Mouse (Mus musculus): ENCODE results near the gene Psme4. TPM values are rescaled to one million over a fixed set of nuclear protein-coding genes. Genes with fewer than 3 reads are reported as not detected.

The Psme4 gene
- polyA plus RNA-seq, 1 experiment from 2014 or later: 20.7 TPM

GRCm38 (mm10) chr11:30923283-30923682 is 151.8 kb downstream of the Psme4 start:
- no peak for DNase-seq (ENCODE audit: low spot score)
- Histone ChIP-seq H3K4me3 (no peak overlapping the region), H3K27ac (replicated peaks) (no peak overlapping the region), H3K27me3 (ENCODE audit: low read depth, poor library complexity, severe bottlenecking) (no peaks in the 10 kb centered on the region), H3K4me1 (no peaks in the 10 kb centered on the region), H3K36me3 (peaks cover 43% of the 10 kb centered on the region), H3K9me3 (replicated peaks) (no peaks in the 10 kb centered on the region)
- WGBS: 94% methylated on average over 3 of the region's 3 CpGs

- Histone ChIP-seq H3K9me3 (replicated peaks) (no peaks in the 10 kb centered on the region), H3K4me3 (no peak overlapping the region), H3K36me3 (peaks cover 76% of the 10 kb centered on the region), H3K27me3 (ENCODE audit: low read depth, poor library complexity, severe bottlenecking) (no peaks in the 10 kb centered on the region), H3K27ac (replicated peaks) (no peak overlapping the region), H3K4me1 (no peaks in the 10 kb centered on the region)
- DNase-seq (ENCODE audit: low spot score): no peak
These were observed 156.6 kb downstream of the Psme4 start for GRCm38 (mm10) chr11:30928079-30928478.

- no peaks in the 10 kb centered on the region for H3K4me1 ChIP-seq
- H3K36me3 ChIP-seq: peaks cover 74% of the 10 kb centered on the region
- H3K27ac ChIP-seq (replicated peaks): no peak overlapping the region
- DNase-seq (ENCODE audit: low spot score): no peak
- no peaks in the 10 kb centered on the region for H3K9me3 ChIP-seq (replicated peaks)
- 89% methylated on average over 1 of the region's 1 CpGs for WGBS
- no peak overlapping the region for H3K4me3 ChIP-seq
- H3K27me3 ChIP-seq (ENCODE audit: low read depth, poor library complexity, severe bottlenecking): no peaks in the 10 kb centered on the region
These were observed 157.0 kb downstream of the Psme4 start for GRCm38 (mm10) chr11:30928498-30928897.

Other genes starting within 250 kb of the Psme4 start
- 10.2 and 10.9 TPM in 2 replicates for gene Acyp2, start 122.1 kb upstream of the Psme4 start, polyA plus RNA-seq (2016; fragmentation: Nextera tagmentation; extraction: Ambion mirVana)
- gene Gpr75, start 113.6 kb downstream of the Psme4 start, polyA plus RNA-seq (2016; fragmentation: Nextera tagmentation; extraction: Ambion mirVana): 0.62 and 0.66 TPM in 2 replicates
- gene Asb3, start 113.7 kb downstream of the Psme4 start, polyA plus RNA-seq (2016; fragmentation: Nextera tagmentation; extraction: Ambion mirVana): 26.7 and 29.1 TPM in 2 replicates
- 8.1 and 9.0 TPM in 2 replicates for gene Erlec1, start 182.6 kb downstream of the Psme4 start, polyA plus RNA-seq (2016; fragmentation: Nextera tagmentation; extraction: Ambion mirVana)
- gene Chac2, start 214.6 kb downstream of the Psme4 start, polyA plus RNA-seq (2016; fragmentation: Nextera tagmentation; extraction: Ambion mirVana): 10.6 and 10.8 TPM in 2 replicates

All from midbrain, embryonic 10.5 days (tissue).